Mouse (Mus musculus) ES-E14 (cell line): ENCODE measurements around the gene Prex1. TPM values are rescaled to one million over a fixed set of nuclear protein-coding genes. Genes with fewer than 3 reads are reported as not detected.

Experiments used
- DNase-seq: peaks from one replicate; pipeline ENCODE4 v3.0.0-alpha.2; 2013; ENCODE audit warnings: low read depth, low spot score
- H3K27ac ChIP-seq: 2 replicates; pipeline ENCODE4 v1.5.1; 2012; ENCODE audit warnings: low read depth, mild to moderate bottlenecking, low read length, moderate library complexity, mixed read lengths; ENCODE audit not compliant: poor library complexity, insufficient read depth, severe bottlenecking
- H3K36me3 ChIP-seq: 2 replicates; pipeline ENCODE4 v1.6.1; 2012; ENCODE audit warnings: mild to moderate bottlenecking, low read length, moderate library complexity, mixed read lengths; ENCODE audit not compliant: control insufficient read depth, poor library complexity, insufficient read depth, severe bottlenecking
- H3K4me1 ChIP-seq, 2 experiments: fragments of 150-350 bp in 1 of 2; sonication (generic) in 1 of 2; 2 replicates each; pipeline ENCODE4 v1.6.1; 2012; ENCODE audit warnings: low read length in 2 of 2, mild to moderate bottlenecking in 1 of 2, mixed read lengths in 1 of 2; ENCODE audit not compliant: control insufficient read depth in 2 of 2, insufficient read depth in 2 of 2, poor library complexity in 1 of 2
- H3K4me3 ChIP-seq, 2 experiments: fragments of 150-350 bp in 1 of 2; sonication (generic) in 1 of 2; 2 replicates each; pipeline ENCODE4 v1.5.1; 2012; ENCODE audit warnings: low read length in 2 of 2, low read depth in 1 of 2, mild to moderate bottlenecking in 1 of 2, mixed read lengths in 1 of 2; ENCODE audit not compliant: insufficient read depth in 1 of 2, poor library complexity in 1 of 2, severe bottlenecking in 1 of 2
- H3K9ac ChIP-seq: 2 replicates; pipeline ENCODE4 v1.6.1; 2012; ENCODE audit warnings: low read depth, mild to moderate bottlenecking, low read length, mixed read lengths; ENCODE audit not compliant: poor library complexity, insufficient read depth, severe bottlenecking
- H3K9me3 ChIP-seq: fragments of 150-350 bp; sonication (generic); 2 replicates; pipeline ENCODE4 v1.6.1; 2012; ENCODE audit warnings: low read depth, mild to moderate bottlenecking, low read length; ENCODE audit not compliant: control insufficient read depth, insufficient read depth
- CHD2 ChIP-seq: IDR thresholded peaks from 2 replicates; pipeline ENCODE4 v1.6.1; 2014; ENCODE audit warnings: mild to moderate bottlenecking, low read depth, low read length, inconsistent platforms
- HCFC1 ChIP-seq: IDR thresholded peaks from 2 replicates; pipeline ENCODE4 v1.6.1; 2012; ENCODE audit warnings: low read length, inconsistent platforms, borderline replicate concordance; ENCODE audit not compliant: insufficient read depth
- MAFK ChIP-seq: IDR thresholded peaks from 2 replicates; pipeline ENCODE4 v1.6.1; 2014; ENCODE audit warnings: mild to moderate bottlenecking, low read depth, low read length, inconsistent platforms; ENCODE audit not compliant: insufficient read depth
- ZC3H11A ChIP-seq: IDR thresholded peaks from 2 replicates; pipeline ENCODE4 v1.6.1; 2012; ENCODE audit warnings: low read depth, mild to moderate bottlenecking, inconsistent platforms, low read length, borderline replicate concordance
- ZNF384 ChIP-seq: IDR thresholded peaks from 2 replicates; pipeline ENCODE4 v1.6.1; 2012; ENCODE audit warnings: low read depth, low read length, inconsistent platforms
- in situ Hi-C, 2 experiments: fragments of 600-800 bp; cut with MboI; formaldehyde crosslinking; loops; one replicate each; pipeline ENCODE4 v1.15.1; 2025; ENCODE audit warnings: low sequenced_read_pairs in 2 of 2, inconsistent platforms in 1 of 2; ENCODE audit not compliant: unreplicated experiment in 2 of 2
- total RNA-seq: library from RNA; depleted of rRNA; stranded (reverse); fragments of 300-350 nt; gene quantifications from 2 replicates; pipeline ENCODE4 v1.2.3, GENCODE M21; 2012

Gene Prex1
- total RNA-seq, 1 experiment, result 1.5 TPM

GRCm38 (mm10) chr2:166638947-166639641 is 74.5 kb downstream of the Prex1 start:
- no peaks in the 10 kb centered on the region for H3K9me3 ChIP-seq
- in situ Hi-C loops, result no loop called here
- DNase-seq, result no peak
- no peaks in the 10 kb centered on the region for H3K36me3 ChIP-seq
- H3K9ac ChIP-seq, result no peak overlapping the region
- no peak overlapping the region for H3K4me3 ChIP-seq
- TF ChIP-seq MAFK, result no peak
- TF ChIP-seq CHD2, result no peak
- no peak for TF ChIP-seq HCFC1
- no peak for TF ChIP-seq ZNF384
- TF ChIP-seq ZC3H11A, result no peak
- H3K27ac ChIP-seq, result no peak overlapping the region
- no peaks in the 10 kb centered on the region for H3K4me1 ChIP-seq

- in situ Hi-C loops, result no loop called here
- H3K4me3 ChIP-seq, result no peak overlapping the region
- no peak overlapping the region for H3K27ac ChIP-seq
- DNase-seq, result no peak
- H3K9me3 ChIP-seq, result no peaks in the 10 kb centered on the region
- H3K9ac ChIP-seq, result no peak overlapping the region
- TF ChIP-seq CHD2 (no peak), ZNF384 (no peak), ZC3H11A (no peak), HCFC1 (no peak), MAFK (no peak)
- no peaks in the 10 kb centered on the region for H3K36me3 ChIP-seq
- no peaks in the 10 kb centered on the region for H3K4me1 ChIP-seq
These were observed 75.4 kb downstream of the Prex1 start for GRCm38 (mm10) chr2:166638079-166638800.

- Histone ChIP-seq H3K36me3 (no peaks in the 10 kb centered on the region), H3K9ac (no peak overlapping the region), H3K4me1 (no peaks in the 10 kb centered on the region; a peak in 1 of 4 replicates), H3K9me3 (no peaks in the 10 kb centered on the region), H3K27ac (no peak overlapping the region), H3K4me3 (no peak overlapping the region)
- no peak for DNase-seq
- TF ChIP-seq MAFK (no peak), HCFC1 (no peak), ZC3H11A (no peak), CHD2 (no peak), ZNF384 (no peak)
- in situ Hi-C loops, result no loop called here
These were observed 76.0 kb downstream of the Prex1 start for GRCm38 (mm10) chr2:166637673-166637990.

GRCm38 (mm10) chr2:166636867-166637672 is 76.6 kb downstream of the Prex1 start:
- Histone ChIP-seq H3K4me1 (no peaks in the 10 kb centered on the region; a peak in 1 of 4 replicates), H3K9ac (no peak overlapping the region), H3K4me3 (no peak overlapping the region), H3K9me3 (no peaks in the 10 kb centered on the region), H3K27ac (no peak overlapping the region), H3K36me3 (no peaks in the 10 kb centered on the region)
- in situ Hi-C loops, result no loop called here
- TF ChIP-seq CHD2 (no peak), ZNF384 (no peak), MAFK (no peak)
- no peak for DNase-seq
